Mouse (Mus musculus): ENCODE measurements around the gene Ifi206. TPM values are rescaled to one million over a fixed set of nuclear protein-coding genes. Genes with fewer than 3 reads are reported as not detected.

Gene Ifi206
- polyA plus RNA-seq, 1 experiment from 2014 or later = not detected

GRCm38 (mm10) chr1:173418516-173418915 lies 72.3 kb downstream of the Ifi206 start:
- in situ Hi-C loops (cut with MboI; ENCODE audit: low pct_unique_long_range_greater_than_20kb) = no loop called here
- ATAC-seq (no peak), DNase-seq (ENCODE audit: low read depth, low spot score) (no peak)
- ChIA-PET POLR2A (no interaction called here), CTCF (no interaction called here)
- no peak for TF ChIP-seq CTCF (IDR thresholded peaks at IDR 0.05)
- H3K27me3 ChIP-seq = peaks cover 6% of the 10 kb centered on the region

Other genes with a start within 250 kb of the Ifi206 start
- gene Olfr418, start 225.0 kb downstream of the Ifi206 start, polyA plus RNA-seq (2021) = not detected
- gene Mptx2, start 213.3 kb downstream of the Ifi206 start, polyA plus RNA-seq (2021) = not detected
- not detected for gene Ackr1, start 157.3 kb downstream of the Ifi206 start, polyA plus RNA-seq (2021)
- 0.13 TPM for gene Aim2, start 140.2 kb downstream of the Ifi206 start, polyA plus RNA-seq (2021)
- not detected for gene Cadm3, start 123.3 kb downstream of the Ifi206 start, polyA plus RNA-seq (2021)
- not detected for gene Ifi214, start 44.9 kb upstream of the Ifi206 start, polyA plus RNA-seq (2021)
- gene Ifi213, start 108.2 kb upstream of the Ifi206 start, polyA plus RNA-seq (2021) = not detected
- gene Ifi209, start 139.9 kb upstream of the Ifi206 start, polyA plus RNA-seq (2021) = 0.06 TPM
- gene Ifi208, start 182.6 kb upstream of the Ifi206 start, polyA plus RNA-seq (2021) = not detected

Data from Patski (cell line).